Mouse (Mus musculus) stomach, embryonic 15.5 days (tissue): Measurements from ENCODE around the gene S1pr5. TPM values are rescaled to one million over a fixed set of nuclear protein-coding genes. Genes with fewer than 3 reads are reported as not detected.

Experiments
- ATAC-seq: fragments of 200-750 bp; cut with Nextera tagmentation; 2 replicates; pipeline ENCODE4 v1.8.0; 2017; ENCODE audit warnings: low read depth, moderate number of reproducible peaks, moderate TSS enrichment; ENCODE audit not compliant: insufficient read depth, low FRiP score
- H3K27ac ChIP-seq: fragments of 300-500 bp; sonication (generic); 2 replicates; pipeline ENCODE4 v1.5.1; 2015; ENCODE audit warnings: mild to moderate bottlenecking, inconsistent platforms
- H3K27me3 ChIP-seq: fragments of 300-500 bp; sonication (generic); replicated peaks from 2 replicates; pipeline ENCODE4 v1.6.1; 2015; ENCODE audit warnings: inconsistent platforms
- H3K36me3 ChIP-seq: fragments of 300-500 bp; sonication (generic); 2 replicates; pipeline ENCODE4 v1.6.1; 2015; ENCODE audit warnings: inconsistent platforms
- H3K4me1 ChIP-seq: fragments of 300-500 bp; sonication (generic); 2 replicates; pipeline ENCODE4 v1.6.1; 2015; ENCODE audit warnings: inconsistent platforms
- H3K4me2 ChIP-seq: fragments of 300-500 bp; sonication (generic); 2 replicates; pipeline ENCODE4 v1.6.1; 2015; ENCODE audit warnings: mild to moderate bottlenecking, inconsistent platforms
- H3K4me3 ChIP-seq: fragments of 300-500 bp; sonication (generic); replicated peaks from 2 replicates; pipeline ENCODE4 v1.5.1; 2015; ENCODE audit warnings: inconsistent platforms
- H3K9ac ChIP-seq: fragments of 300-500 bp; sonication (generic); 2 replicates; pipeline ENCODE4 v1.6.1; 2015; ENCODE audit warnings: inconsistent platforms
- H3K9me3 ChIP-seq: fragments of 300-500 bp; sonication (generic); 2 replicates; pipeline ENCODE4 v1.6.1; 2016; ENCODE audit warnings: inconsistent platforms
- WGBS: fragments of 180-500 bp; shearing (Covaris S2); methylation state at CpG from one replicate; pipeline ENCODE4 v1.1.7; 2015; 5-methylcytosine and 5-hydroxymethylcytosine counted together
- polyA plus RNA-seq: library from polyadenylated mRNA; unstranded; fragments of >200 nt; fragmentation: Nextera tagmentation; extraction: Ambion mirVana; gene quantifications from 2 replicates; pipeline ENCODE4 v1.2.1, GENCODE M21; 2015

The S1pr5 gene
- polyA plus RNA-seq, 1 experiment from 2014 or later = 1.6 TPM

DNA sequence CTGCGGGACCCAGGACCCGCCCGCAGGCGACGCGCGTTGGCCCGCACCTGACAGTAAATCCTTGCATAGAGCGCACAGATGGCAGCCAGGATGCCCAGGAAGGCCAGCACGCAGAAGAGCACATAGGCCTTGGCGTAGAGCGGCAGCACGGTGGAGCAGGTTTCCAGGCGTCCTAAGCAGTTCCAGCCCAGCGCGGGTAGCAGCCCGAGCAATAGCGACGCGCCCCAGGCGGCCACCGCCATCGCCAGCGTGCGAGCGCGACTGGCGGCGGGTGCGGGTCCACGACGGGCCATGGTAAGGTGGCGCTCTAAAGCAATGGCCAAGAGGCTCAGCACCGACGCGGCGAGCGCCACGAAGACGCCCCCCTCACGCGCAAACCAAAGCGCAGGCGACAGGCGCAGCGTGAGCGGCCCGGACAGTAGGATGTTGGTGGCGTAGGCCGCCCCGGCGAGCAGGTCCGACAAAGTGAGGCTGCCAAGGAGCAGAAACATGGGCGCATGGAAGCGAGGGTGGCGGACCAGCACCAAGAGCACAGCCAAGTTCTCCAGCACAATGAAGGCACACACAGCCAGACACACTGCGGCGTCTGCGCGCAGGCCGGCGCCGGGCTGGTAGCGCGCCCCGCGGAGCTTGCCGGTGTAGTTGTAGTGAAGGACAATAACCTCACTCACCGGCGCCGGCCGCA, 3.7 kb downstream of the S1pr5 start:
- WGBS = 1% methylated on average over 72 of the region's 72 CpGs
- no peaks in the 10 kb centered on the region for H3K36me3 ChIP-seq
- peak overlapping the region; percentile 41 for H3K4me3 ChIP-seq
- no peak for ATAC-seq
- peaks cover 66% of the 10 kb centered on the region for H3K27me3 ChIP-seq
- H3K27ac ChIP-seq = no peak overlapping the region
- H3K9me3 ChIP-seq = no peaks in the 10 kb centered on the region
- H3K4me2 ChIP-seq = peak overlapping the region; percentile 97
- H3K9ac ChIP-seq = peak overlapping the region; percentile 10; the same call in 1 of the 2 replicates
- H3K4me1 ChIP-seq = peaks cover 21% of the 10 kb centered on the region

DNA sequence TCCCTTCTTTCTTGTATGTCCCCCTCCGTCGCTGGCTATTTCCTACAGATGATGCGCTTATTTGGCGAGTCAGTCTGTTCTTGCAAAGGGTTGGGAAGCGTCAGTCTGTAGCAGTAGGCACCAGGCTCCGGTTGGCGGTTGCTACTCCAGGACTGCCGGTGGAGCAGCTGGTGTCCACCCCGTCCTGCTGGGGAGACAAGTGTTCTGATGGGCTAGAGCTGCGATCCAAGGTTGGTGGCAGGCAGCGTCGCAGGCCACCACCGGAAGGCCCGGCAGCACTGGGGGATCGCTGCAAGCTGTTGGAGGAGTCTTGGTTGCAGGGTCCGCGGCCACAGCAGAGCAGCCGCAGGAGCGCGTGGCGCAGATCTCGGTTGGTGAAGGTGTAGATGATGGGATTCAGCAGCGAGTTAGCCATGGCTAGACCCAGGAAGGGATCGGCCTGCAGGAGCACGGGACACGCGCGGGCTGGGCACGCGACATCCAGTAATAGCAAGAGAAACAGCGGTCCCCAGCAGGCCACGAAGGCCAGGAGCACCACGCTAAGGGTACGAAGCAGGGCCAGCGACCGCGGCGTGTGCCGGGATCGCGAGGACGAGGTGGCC, 4.3 kb downstream of the S1pr5 start:
- H3K4me3 ChIP-seq = peak overlapping the region; percentile 41
- peaks cover 59% of the 10 kb centered on the region for H3K27me3 ChIP-seq
- no peaks in the 10 kb centered on the region for H3K9me3 ChIP-seq
- peak overlapping the region; percentile 97 for H3K4me2 ChIP-seq
- ATAC-seq = no peak
- H3K27ac ChIP-seq = no peak overlapping the region
- H3K4me1 ChIP-seq = peaks cover 25% of the 10 kb centered on the region
- H3K36me3 ChIP-seq = no peaks in the 10 kb centered on the region
- H3K9ac ChIP-seq = no peak overlapping the region
- WGBS = 12% methylated on average over 42 of the region's 42 CpGs

DNA sequence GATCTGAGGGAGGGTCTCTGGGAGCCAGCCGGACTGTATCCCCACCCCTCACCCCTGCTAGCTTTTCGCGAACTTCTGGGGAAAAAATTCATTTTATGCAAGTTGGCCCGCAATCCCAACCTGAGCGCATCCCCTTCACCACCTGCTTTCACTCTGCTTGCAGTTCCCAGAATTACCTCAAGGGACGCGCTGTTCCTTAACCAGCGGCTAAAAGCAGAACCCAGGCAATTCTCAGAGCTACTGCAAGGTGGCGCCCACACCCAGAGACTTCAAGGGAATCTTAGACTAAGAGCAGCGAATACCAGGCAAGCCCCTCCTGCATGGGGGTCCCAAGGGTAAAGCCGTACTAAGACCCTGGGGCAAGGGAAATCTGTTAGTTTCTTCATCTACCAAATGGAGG, 6.9 kb downstream of the S1pr5 start:
- H3K9ac ChIP-seq = no peak overlapping the region
- no peak overlapping the region for H3K4me2 ChIP-seq
- H3K27me3 ChIP-seq = peaks cover 37% of the 10 kb centered on the region
- H3K9me3 ChIP-seq = no peaks in the 10 kb centered on the region
- no peaks in the 10 kb centered on the region for H3K36me3 ChIP-seq
- no peak overlapping the region for H3K27ac ChIP-seq
- peaks cover 31% of the 10 kb centered on the region for H3K4me1 ChIP-seq
- 5% methylated on average over 11 of the region's 11 CpGs for WGBS
- ATAC-seq = no peak
- H3K4me3 ChIP-seq = no peak overlapping the region

DNA sequence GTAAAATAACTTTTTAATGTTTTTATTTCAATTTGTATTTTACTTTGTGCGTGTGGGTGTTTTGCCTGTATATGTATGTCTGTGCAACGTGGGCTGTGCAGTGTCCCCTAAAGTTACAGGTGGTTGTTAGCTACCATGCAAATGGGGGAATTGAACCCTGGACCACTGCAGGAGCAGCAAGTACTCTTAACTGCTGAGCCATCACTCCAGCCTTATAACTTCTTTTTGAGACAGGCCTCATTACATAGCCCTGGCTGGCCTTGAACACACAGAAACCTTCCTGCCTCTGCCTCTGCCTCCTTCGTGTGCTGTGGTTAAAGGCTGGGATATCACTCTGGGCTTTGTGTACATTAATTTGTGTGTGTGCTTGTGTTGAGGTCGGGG, 8.8 kb downstream of the S1pr5 start:
- peak overlapping the region; percentile 69 for H3K4me2 ChIP-seq
- H3K4me1 ChIP-seq = peaks cover 23% of the 10 kb centered on the region
- H3K27ac ChIP-seq = peak overlapping the region; percentile 93
- H3K4me3 ChIP-seq = peak overlapping the region; percentile 78
- no peaks in the 10 kb centered on the region; the same call in 1 of the 2 replicates for H3K36me3 ChIP-seq
- 24% methylated on average over 4 of the region's 4 CpGs for WGBS
- no peak for ATAC-seq
- H3K27me3 ChIP-seq = peaks cover 18% of the 10 kb centered on the region
- peak overlapping the region; percentile 94; the same call in 1 of the 2 replicates for H3K9ac ChIP-seq
- no peaks in the 10 kb centered on the region for H3K9me3 ChIP-seq

DNA sequence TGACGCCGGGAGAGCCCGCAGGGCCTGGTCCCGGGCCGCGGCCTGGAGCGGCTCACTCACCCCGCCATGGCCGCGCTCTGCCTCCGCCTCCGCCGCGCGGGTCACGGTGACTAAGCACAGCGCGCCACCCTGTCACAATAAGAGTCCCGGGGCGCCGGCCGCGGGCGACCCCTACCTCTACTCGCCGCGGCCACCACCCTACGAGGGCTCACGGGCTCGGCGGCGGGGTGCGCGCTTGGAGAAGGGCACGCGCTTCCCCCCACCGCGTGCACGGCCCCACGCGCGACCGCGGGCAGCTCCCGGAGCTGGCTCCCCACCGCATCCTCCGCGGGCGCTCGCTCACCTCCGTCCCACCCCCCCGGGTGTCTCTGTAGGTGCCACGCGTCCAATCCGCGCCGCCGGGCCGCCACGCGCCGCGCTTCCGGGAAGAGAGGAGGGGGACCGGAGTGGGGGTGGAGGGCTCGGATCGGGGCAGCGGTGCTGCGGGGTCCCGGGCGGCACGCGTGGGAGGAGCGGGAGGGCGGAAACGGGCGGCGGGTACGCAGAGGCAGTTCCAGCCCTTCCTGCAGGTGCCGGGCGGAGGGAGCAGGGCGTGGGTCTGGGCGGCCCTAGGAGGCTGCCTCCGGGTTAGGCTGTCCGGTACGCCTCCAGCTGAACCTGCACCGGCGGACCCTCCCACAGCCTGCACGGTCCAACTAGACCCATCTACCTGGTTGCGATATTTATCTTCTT, 9.3 kb downstream of the S1pr5 start, which contains the start of gene Keap1:
TSS of gene Keap1 (minus strand) at position 629 of the 732 bp plus-strand sequence.
- Histone ChIP-seq H3K9ac (peak within 1 kb of the TSS; percentile 94), H3K36me3 (peaks cover under 1% of the 10 kb centered on the region; the same call in 1 of the 2 replicates)

DNA sequence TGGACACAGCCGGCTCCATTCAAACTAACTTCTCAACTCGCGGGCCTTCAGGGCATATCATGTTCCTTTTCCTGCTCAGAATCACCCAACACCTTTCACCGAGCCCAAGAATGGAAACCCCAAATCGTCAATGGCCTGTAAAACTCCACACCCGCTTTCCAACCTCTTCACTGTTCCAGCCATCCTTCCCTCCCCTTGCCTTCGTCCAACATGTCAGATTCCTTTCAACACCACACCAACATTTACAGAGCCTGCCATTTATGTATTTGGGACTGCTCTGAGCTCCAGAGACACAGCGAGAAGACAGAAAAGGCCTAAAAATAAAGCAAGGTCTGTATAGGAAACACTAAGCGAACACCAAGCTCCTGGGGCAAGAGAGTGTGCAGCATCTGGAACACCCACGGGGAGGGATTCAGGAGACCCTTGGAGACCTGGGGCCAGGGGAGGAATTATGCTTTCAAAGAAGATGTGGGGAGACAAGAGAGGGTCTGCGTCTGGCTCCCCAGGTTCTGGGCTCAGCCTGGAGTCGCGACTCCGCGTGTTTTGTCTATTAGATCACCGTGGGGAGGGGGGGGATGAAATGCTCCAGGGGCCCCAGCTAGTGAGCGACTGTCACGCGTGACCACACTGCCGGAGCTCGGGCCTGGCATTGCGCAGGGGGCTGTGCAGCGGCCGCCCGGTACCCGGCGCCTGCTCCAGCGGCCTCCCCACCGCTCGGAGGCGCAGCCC, 10.1 kb downstream of the S1pr5 start:
- Histone ChIP-seq H3K4me1 (peaks cover 16% of the 10 kb centered on the region), H3K27me3 (peaks cover 6% of the 10 kb centered on the region), H3K4me2 (peak overlapping the region; percentile 69), H3K36me3 (peaks cover 8% of the 10 kb centered on the region; the same call in 1 of the 2 replicates), H3K9ac (peak overlapping the region; percentile 94), H3K9me3 (no peaks in the 10 kb centered on the region), H3K27ac (peak overlapping the region; percentile 93), H3K4me3 (peak overlapping the region; percentile 78)
- under 1% methylated on average over 30 of the region's 31 CpGs for WGBS
- ATAC-seq = no peak

More for the DNA sequence above, 9.3 kb downstream of the S1pr5 start, which contains the start of gene Keap1:
- H3K4me2 ChIP-seq = peak within 1 kb of the TSS; percentile 69
- peaks cover 18% of the 10 kb centered on the region for H3K4me1 ChIP-seq
- peak within 1 kb of the TSS; percentile 78 for H3K4me3 ChIP-seq
- no peaks in the 10 kb centered on the region for H3K9me3 ChIP-seq
- ATAC-seq = peak; percentile 86
- H3K27me3 ChIP-seq = peaks cover 13% of the 10 kb centered on the region
- H3K27ac ChIP-seq = peak within 1 kb of the TSS; percentile 93
- WGBS = under 1% methylated on average over 75 of the region's 90 CpGs

DNA sequence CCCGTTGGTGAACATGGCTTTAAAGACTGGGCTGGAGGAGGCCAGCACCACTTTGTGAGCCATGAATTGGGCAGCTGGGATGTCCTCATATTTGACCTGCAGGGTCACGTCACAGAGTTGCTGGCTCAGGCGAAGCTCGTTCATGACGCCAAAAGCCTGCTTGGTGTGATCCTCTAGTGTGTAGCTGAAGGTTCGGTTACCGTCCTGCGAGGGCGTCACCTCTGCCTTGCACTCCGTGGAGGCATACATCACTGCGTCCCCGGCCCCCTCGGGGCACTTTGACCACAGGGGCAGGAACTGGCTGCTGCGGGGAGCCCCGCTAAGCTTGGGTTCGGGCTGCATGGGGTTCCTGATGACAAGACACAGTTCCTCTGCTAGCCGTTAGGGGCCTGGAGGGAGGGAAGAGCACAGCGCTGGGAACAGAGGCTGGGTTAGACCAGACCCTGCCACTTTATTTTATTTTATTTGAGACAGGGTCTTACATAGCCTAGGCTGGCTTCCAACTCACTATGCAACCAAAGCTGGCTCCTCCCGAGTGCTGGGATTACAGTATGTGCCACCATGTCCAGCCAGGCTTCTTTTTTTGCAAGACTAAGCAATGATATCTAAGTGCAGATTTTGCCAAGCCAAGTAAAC, 10.8 kb downstream of the S1pr5 start:
- H3K9me3 ChIP-seq = no peaks in the 10 kb centered on the region
- 15% methylated on average over 19 of the region's 19 CpGs for WGBS
- H3K27ac ChIP-seq = peak overlapping the region; percentile 93
- 0 out of 2 replicates have a peak, but pooled peaks have one; percentile 6 for ATAC-seq
- peaks cover 9% of the 10 kb centered on the region; the same call in 1 of the 2 replicates for H3K36me3 ChIP-seq
- peak overlapping the region; percentile 69 for H3K4me2 ChIP-seq
- H3K27me3 ChIP-seq = no peaks in the 10 kb centered on the region; the same call in 1 of the 2 replicates
- peak overlapping the region; percentile 94; the same call in 1 of the 2 replicates for H3K9ac ChIP-seq
- peak overlapping the region; percentile 78 for H3K4me3 ChIP-seq
- peaks cover 16% of the 10 kb centered on the region for H3K4me1 ChIP-seq

DNA sequence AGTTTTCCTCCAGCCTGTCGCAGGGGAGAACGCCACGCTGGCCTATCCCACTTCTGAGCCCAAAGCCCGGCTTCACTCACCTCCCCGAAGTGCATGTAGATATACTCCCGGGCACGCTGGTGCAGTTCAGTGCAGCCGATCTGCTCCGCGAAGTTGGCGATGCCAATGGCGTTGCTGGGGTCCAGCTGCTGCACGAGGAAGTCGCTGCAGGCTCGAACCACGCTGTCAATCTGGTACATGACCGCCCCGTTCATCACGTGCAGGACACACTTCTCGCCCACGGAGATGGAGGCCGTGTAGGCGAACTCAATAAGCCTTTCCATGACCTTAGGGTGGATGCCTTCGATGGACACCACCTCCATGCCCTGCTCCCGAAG, 11.3 kb downstream of the S1pr5 start:
- no peak for ATAC-seq
- Histone ChIP-seq H3K9ac (0 out of 2 replicates have a peak overlapping the region, but pooled peaks have one; percentile 94), H3K27me3 (no peaks in the 10 kb centered on the region; the same call in 1 of the 2 replicates), H3K27ac (peak overlapping the region; percentile 93; the same call in 1 of the 2 replicates), H3K4me1 (peaks cover 16% of the 10 kb centered on the region), H3K4me3 (peak overlapping the region; percentile 78; the same call in 1 of the 2 replicates), H3K36me3 (peaks cover 10% of the 10 kb centered on the region; the same call in 1 of the 2 replicates), H3K9me3 (no peaks in the 10 kb centered on the region), H3K4me2 (peak overlapping the region; percentile 69)
- WGBS = 81% methylated on average over 25 of the region's 25 CpGs

DNA sequence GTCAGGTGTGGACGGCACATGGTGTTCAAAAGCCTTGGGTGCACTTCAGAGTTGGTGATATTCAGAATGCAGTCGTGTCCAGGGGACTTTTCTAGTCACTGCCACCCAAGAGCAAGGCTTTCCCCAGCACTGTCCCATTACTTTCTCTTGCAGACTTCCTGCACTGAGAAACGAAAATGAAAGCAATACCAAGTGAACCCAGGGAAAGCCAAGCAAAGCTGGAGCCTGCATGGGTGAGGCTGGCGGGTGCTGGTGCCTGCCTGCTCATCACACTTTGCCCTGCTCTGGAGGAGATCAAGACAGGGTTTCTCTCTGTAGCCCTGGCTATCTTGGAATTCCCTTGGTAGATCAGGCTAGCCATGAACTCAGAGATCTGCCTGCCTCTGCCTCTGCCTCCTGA, 12.9 kb downstream of the S1pr5 start:
- no peak for ATAC-seq
- Histone ChIP-seq H3K36me3 (peaks cover 26% of the 10 kb centered on the region), H3K9me3 (no peaks in the 10 kb centered on the region), H3K4me1 (peaks cover 16% of the 10 kb centered on the region), H3K4me2 (no peak overlapping the region), H3K27ac (no peak overlapping the region), H3K9ac (no peak overlapping the region), H3K4me3 (no peak overlapping the region), H3K27me3 (no peaks in the 10 kb centered on the region)
- WGBS = 77% methylated on average over 4 of the region's 4 CpGs

DNA sequence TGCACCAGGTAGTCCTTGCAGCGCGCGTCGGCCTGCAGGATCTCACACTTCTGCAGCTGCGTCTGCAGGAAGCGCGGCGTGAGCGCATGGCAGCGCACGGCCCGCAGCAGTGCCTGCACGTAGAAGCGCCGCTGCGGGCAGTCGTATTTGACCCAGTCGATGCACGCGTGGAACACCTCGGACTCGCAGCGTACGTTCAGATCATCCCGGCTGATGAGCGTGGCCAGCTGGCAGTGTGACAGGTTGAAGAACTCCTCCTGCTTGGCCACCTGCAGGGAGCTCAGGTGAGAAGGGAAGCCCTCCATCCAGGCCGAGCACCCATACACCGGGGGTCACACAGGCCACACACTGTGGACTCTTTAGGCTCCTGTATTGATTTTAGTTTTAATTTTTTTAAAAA, 14.4 kb downstream of the S1pr5 start:
- ATAC-seq = no peak
- peaks cover 36% of the 10 kb centered on the region for H3K36me3 ChIP-seq
- H3K4me1 ChIP-seq = peaks cover 10% of the 10 kb centered on the region; the same call in 1 of the 2 replicates
- H3K9ac ChIP-seq = no peak overlapping the region
- H3K27me3 ChIP-seq = no peaks in the 10 kb centered on the region
- no peak overlapping the region for H3K4me3 ChIP-seq
- H3K9me3 ChIP-seq = no peaks in the 10 kb centered on the region
- 85% methylated on average over 28 of the region's 28 CpGs for WGBS
- H3K27ac ChIP-seq = no peak overlapping the region
- H3K4me2 ChIP-seq = no peak overlapping the region

DNA sequence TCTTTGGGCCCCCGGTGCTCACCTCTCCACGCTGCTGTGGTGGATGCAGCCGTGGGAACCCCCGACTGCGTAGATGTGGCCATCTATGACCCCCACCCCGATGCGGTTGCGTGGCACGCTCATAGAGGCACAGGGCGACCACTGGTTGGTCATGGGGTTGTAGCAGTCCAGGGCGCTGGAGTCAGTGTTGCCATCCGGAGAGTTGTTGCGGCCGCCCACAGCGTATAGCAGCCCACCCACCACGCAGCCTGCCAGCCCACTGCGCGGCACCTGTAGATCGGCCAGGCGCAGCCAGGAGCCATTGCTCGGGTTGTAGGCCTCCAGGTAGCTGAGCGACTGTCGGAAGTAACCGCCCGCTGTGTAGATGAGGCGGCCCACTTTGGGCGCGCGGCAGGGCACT, 14.9 kb downstream of the S1pr5 start:
- H3K4me2 ChIP-seq = no peak overlapping the region
- no peak overlapping the region for H3K9ac ChIP-seq
- H3K4me3 ChIP-seq = no peak overlapping the region
- H3K4me1 ChIP-seq = peaks cover 10% of the 10 kb centered on the region; the same call in 1 of the 2 replicates
- no peak overlapping the region for H3K27ac ChIP-seq
- no peak for ATAC-seq
- 94% methylated on average over 29 of the region's 29 CpGs for WGBS
- H3K27me3 ChIP-seq = no peaks in the 10 kb centered on the region
- no peaks in the 10 kb centered on the region for H3K9me3 ChIP-seq
- peaks cover 36% of the 10 kb centered on the region for H3K36me3 ChIP-seq
